Mouse (Mus musculus) MEL (cell line): ENCODE data around the gene Ttyh2.

Source experiments
- CTCF ChIP-seq, 3 experiments: IDR thresholded peaks in 2 of 3; conservative IDR thresholded peaks in 1 of 3; 2 replicates each; pipeline ENCODE4 v1.5.1; 2011 to 2012; ENCODE audit warnings: low read length in 3 of 3, low read depth in 2 of 3, mild to moderate bottlenecking in 2 of 3, improper control_type of control experiment in 1 of 3, inconsistent platforms in 1 of 3, mixed read lengths in 1 of 3, moderate library complexity in 1 of 3; ENCODE audit not compliant: control insufficient read depth in 1 of 3, insufficient read depth in 1 of 3, poor library complexity in 1 of 3, severe bottlenecking in 1 of 3
- EP300 ChIP-seq, 2 experiments: IDR thresholded peaks; 2 replicates each; pipeline ENCODE4 v1.6.1; 2011; ENCODE audit warnings: improper control_type of control experiment in 2 of 2, low read length in 2 of 2, low read depth in 1 of 2, mild to moderate bottlenecking in 1 of 2
- MAZ ChIP-seq: IDR thresholded peaks from 2 replicates; pipeline ENCODE4 v1.6.1; 2012; ENCODE audit warnings: low read depth, mild to moderate bottlenecking, inconsistent platforms, low read length, improper control_type of control experiment
- MXI1 ChIP-seq: IDR thresholded peaks from 2 replicates; pipeline ENCODE4 v1.6.1; 2011; ENCODE audit warnings: mild to moderate bottlenecking, low read depth, low read length, improper control_type of control experiment
- TAL1 ChIP-seq: IDR thresholded peaks from 2 replicates; pipeline ENCODE4 v1.6.1; 2012; ENCODE audit warnings: mild to moderate bottlenecking, inconsistent platforms, low read length, moderate library complexity, mixed read lengths

GRCm38 (mm10) chr11:114673719-114674050, 1.5 kb upstream of the Ttyh2 start:
- TF ChIP-seq CTCF (IDR thresholded peaks at IDR 0.05 in 2 of 3, conservative IDR thresholded peaks at IDR 0.05 in 1 of 3; ENCODE audit: control insufficient read depth in 1 of 3, insufficient read depth in 1 of 3, low read depth in 2 of 3, low read length in 3 of 3, poor library complexity in 1 of 3, severe bottlenecking in 1 of 3) (no peak), TAL1 (no peak), MAZ (no peak), EP300 (IDR thresholded peaks at IDR 0.05; ENCODE audit: low read depth in 1 of 2, low read length in 2 of 2) (no peak), MXI1 (no peak)
